Mouse (Mus musculus) heart, postnatal 0 days (tissue): ENCODE data around the gene Tnpo2.

ENCODE experiments used
- CTCF ChIP-seq: IDR thresholded peaks from 2 replicates; pipeline ENCODE4 v1.5.1; 2016; ENCODE audit warnings: antibody characterized with exemption, control low read depth, low read depth
- EP300 ChIP-seq: IDR thresholded peaks from 2 replicates; pipeline ENCODE4 v1.6.1; 2016; ENCODE audit warnings: antibody characterized with exemption, low read depth

- TF ChIP-seq CTCF (no peak), EP300 (no peak)
Measured at GRCm38 (mm10) chr8:84989311-84989731, 47.4 kb upstream of the Tnpo2 start.
